Mouse (Mus musculus): Measurements from ENCODE around the gene Cldn6. TPM values are rescaled to one million over a fixed set of nuclear protein-coding genes. Genes with fewer than 3 reads are reported as not detected.
A peak's percentile ranks its signal among the peaks of the same experiment; 100 is the strongest.

The Cldn6 gene
- polyA plus RNA-seq, 1 experiment from 2014 or later: 34.8 TPM

DNA sequence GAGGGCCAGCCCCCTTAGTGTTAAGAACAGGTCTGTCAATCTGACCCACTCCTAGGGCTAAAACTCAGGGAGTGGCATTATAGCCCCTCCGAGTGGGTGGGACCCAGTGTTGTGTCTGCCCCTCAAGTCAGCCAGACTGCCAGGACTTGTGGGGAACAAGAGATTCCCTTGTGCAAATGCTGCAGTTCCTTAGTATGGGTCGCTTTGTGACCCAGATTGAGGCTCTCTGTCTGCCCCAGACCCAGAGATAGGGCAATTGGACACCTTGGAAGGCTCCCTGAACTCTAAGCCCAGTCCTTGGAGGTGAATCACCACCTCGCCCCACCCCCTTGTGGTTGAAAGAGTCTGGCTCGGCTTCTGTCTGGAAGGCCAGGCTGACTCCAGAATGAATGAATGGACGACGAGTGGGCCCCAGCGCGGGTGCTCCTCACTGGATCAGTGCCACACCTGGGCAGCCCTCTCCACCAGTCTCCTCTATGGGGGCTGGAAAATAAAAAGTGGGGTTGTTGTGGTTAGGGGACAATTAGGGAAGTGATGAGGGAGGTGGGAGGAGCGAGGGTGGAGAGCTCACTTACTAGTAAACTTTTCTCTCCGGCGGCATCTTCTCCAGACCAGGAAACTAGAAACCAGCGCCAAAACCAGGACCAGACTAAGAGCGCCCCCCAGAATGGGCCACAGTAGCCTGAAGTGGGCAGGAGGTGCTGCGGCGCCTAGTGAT, 3.3 kb upstream of the Cldn6 start:
- Histone ChIP-seq H3K9me3 (no peaks in the 10 kb centered on the region), H3K9ac (peak overlapping the region; percentile 73; the same call in 1 of the 2 replicates), H3K27me3 (peaks cover 50% of the 10 kb centered on the region), H3K4me2 (peak overlapping the region; percentile 97), H3K4me3 (peak overlapping the region; percentile 58), H3K27ac (0 out of 2 replicates have a peak overlapping the region, but pooled peaks have one; percentile 48), H3K4me1 (peaks cover 40% of the 10 kb centered on the region), H3K36me3 (0 out of 2 replicates have a peak, but pooled peaks cover under 1% of the 10 kb centered on the region)
- 13% methylated on average over 15 of the region's 15 CpGs for WGBS
- ATAC-seq (ENCODE audit: insufficient number of reproducible peaks, insufficient read depth, low FRiP score, low TSS enrichment, low read depth): no peak

DNA sequence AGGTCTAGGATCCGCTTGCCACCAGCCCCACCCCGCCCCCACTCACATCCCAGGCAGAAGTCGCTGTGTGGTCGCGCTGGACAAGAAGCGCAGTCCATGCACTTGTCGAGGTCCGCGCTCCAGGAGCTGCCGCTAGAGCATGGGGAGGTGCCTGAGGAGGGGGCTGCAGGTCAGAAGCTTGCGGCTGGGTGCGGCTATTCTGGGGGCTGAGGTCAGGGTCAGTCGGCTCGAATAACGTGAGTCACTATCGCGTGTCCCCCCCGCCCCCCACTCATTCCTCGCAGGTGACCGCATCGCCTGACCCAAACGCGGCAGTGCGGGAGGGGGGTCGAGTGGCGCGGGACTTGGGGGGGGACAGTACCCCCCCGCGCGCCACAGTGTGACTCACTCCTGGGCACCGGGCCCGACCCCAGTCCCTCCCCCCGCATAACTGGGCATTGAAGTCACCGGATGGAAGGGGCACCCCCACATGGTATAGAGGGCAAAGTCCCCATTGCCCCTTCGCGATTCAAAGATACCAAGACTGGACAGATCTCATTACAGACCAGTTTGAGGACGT, 2.5 kb upstream of the Cldn6 start:
- H3K4me2 ChIP-seq: peak overlapping the region; percentile 97
- peak overlapping the region; percentile 58 for H3K4me3 ChIP-seq
- no peaks in the 10 kb centered on the region for H3K36me3 ChIP-seq
- peaks cover 40% of the 10 kb centered on the region for H3K4me1 ChIP-seq
- H3K27ac ChIP-seq: no peak overlapping the region
- H3K27me3 ChIP-seq: peaks cover 58% of the 10 kb centered on the region
- no peak for ATAC-seq (ENCODE audit: insufficient number of reproducible peaks, insufficient read depth, low FRiP score, low TSS enrichment, low read depth)
- H3K9me3 ChIP-seq: no peaks in the 10 kb centered on the region
- peak overlapping the region; percentile 73 for H3K9ac ChIP-seq
- WGBS: 2% methylated on average over 33 of the region's 37 CpGs

DNA sequence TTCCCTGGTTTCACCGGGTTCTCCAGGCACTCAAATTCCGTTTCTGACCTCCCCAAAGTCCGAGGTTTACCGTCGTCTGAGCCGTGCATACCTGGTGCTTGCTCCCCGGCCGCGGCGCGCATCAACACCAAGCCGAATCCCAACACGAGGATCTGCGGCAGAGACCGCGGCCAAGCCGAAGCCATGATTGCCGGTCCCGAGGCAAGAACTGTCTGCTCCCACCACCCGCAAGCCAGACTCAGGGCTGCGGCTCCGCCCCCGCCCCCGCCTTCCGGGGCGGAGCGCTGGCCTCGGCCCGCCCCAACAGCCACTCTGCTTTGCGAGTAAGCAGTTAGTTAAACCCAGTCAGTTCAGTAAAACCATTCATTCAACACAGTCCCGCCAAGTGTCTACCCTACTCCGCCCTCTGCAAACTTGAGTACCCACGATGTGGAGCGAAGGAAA, 1.8 kb upstream of the Cldn6 start, which contains the start of gene Tnfrsf12a:
TSS of gene Tnfrsf12a (minus strand) at position 233 of the 444 bp plus-strand sequence.
- H3K4me3 ChIP-seq: peak within 1 kb of the TSS; percentile 58
- H3K27ac ChIP-seq: no peak within 1 kb of the TSS; the same call in 1 of the 2 replicates
- H3K9me3 ChIP-seq: no peaks in the 10 kb centered on the region
- peaks cover 65% of the 10 kb centered on the region for H3K27me3 ChIP-seq
- under 1% methylated on average over 34 of the region's 34 CpGs for WGBS
- peak within 1 kb of the TSS; percentile 97 for H3K4me2 ChIP-seq
- ATAC-seq (ENCODE audit: insufficient number of reproducible peaks, insufficient read depth, low FRiP score, low TSS enrichment, low read depth): peak; percentile 50
- no peaks in the 10 kb centered on the region for H3K36me3 ChIP-seq
- peaks cover 40% of the 10 kb centered on the region for H3K4me1 ChIP-seq
- H3K9ac ChIP-seq: peak within 1 kb of the TSS; percentile 73

DNA sequence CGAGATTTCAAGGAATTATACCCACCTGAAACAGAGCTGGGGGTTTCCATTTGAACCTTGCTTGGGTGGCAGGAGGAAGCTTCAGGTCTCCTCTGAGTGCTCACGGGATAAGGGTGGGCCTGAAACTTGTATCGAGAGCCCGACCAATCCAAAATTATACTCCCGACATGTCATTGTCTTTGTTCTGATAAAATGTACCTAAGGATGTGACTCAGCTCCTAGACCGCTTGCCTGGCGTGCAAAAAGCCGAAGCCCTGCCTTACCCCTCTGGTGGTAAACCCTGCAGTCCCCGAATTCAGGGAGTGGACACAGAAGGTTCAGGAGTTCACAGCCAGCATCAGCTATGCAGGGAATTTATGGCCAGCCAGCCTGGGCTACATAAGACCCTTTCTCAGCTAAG, 1.3 kb downstream of the Cldn6 start:
- WGBS: 65% methylated on average over 9 of the region's 9 CpGs
- Histone ChIP-seq H3K4me2 (peak overlapping the region; percentile 51), H3K9me3 (no peaks in the 10 kb centered on the region), H3K27me3 (peaks cover 94% of the 10 kb centered on the region), H3K27ac (no peak overlapping the region), H3K4me3 (peak overlapping the region; percentile 31), H3K36me3 (no peaks in the 10 kb centered on the region), H3K9ac (0 out of 2 replicates have a peak overlapping the region, but pooled peaks have one; percentile 49), H3K4me1 (peaks cover 39% of the 10 kb centered on the region)
- no peak for ATAC-seq (ENCODE audit: insufficient number of reproducible peaks, insufficient read depth, low FRiP score, low TSS enrichment, low read depth)

DNA sequence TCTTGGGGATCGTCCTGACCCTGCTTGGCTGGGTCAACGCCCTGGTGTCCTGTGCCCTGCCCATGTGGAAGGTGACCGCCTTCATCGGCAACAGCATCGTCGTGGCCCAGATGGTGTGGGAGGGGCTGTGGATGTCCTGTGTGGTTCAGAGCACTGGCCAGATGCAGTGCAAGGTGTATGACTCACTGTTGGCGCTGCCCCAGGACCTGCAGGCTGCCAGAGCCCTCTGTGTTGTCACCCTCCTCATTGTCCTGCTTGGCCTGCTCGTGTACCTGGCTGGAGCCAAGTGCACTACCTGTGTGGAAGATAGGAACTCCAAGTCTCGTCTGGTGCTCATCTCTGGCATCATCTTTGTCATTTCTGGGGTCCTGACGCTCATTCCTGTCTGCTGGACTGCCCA, 2.0 kb downstream of the Cldn6 start:
- Histone ChIP-seq H3K9ac (no peak overlapping the region), H3K4me2 (peak overlapping the region; percentile 51), H3K4me1 (peaks cover 32% of the 10 kb centered on the region), H3K4me3 (peak overlapping the region; percentile 31; the same call in 1 of the 2 replicates), H3K27ac (no peak overlapping the region), H3K36me3 (no peaks in the 10 kb centered on the region), H3K9me3 (no peaks in the 10 kb centered on the region), H3K27me3 (peaks cover 87% of the 10 kb centered on the region)
- ATAC-seq (ENCODE audit: insufficient number of reproducible peaks, insufficient read depth, low FRiP score, low TSS enrichment, low read depth): no peak
- 73% methylated on average over 10 of the region's 10 CpGs for WGBS

DNA sequence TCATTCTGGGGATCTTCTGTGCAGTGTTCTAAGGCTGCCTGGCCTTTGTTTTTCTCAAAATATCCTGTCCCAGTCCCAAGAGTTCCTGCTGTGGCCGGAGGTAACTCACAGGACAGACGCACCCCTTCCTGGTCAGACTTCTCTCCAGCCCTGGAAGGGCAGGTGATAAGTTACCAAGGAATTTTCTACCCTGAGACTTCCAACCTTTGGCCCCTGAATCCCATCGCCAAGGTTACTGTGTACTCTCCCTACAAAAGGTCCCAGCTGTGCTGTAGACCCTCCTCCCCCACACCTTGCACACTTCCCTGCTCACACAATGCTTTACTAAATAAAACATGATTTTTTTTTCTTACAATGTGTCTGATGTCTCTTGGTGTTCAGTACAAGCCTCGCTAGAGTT, 3.0 kb downstream of the Cldn6 start:
- no peaks in the 10 kb centered on the region for H3K9me3 ChIP-seq
- peak overlapping the region; percentile 30; the same call in 1 of the 2 replicates for H3K4me3 ChIP-seq
- H3K4me2 ChIP-seq: peak overlapping the region; percentile 47
- H3K9ac ChIP-seq: no peak overlapping the region
- WGBS: 59% methylated on average over 4 of the region's 4 CpGs
- no peak overlapping the region for H3K27ac ChIP-seq
- no peaks in the 10 kb centered on the region for H3K36me3 ChIP-seq
- no peak for ATAC-seq (ENCODE audit: insufficient number of reproducible peaks, insufficient read depth, low FRiP score, low TSS enrichment, low read depth)
- peaks cover 24% of the 10 kb centered on the region for H3K4me1 ChIP-seq
- H3K27me3 ChIP-seq: peaks cover 78% of the 10 kb centered on the region

- peak overlapping the region; percentile 46; the same call in 1 of the 2 replicates for H3K9ac ChIP-seq
- peaks cover 22% of the 10 kb centered on the region for H3K4me1 ChIP-seq
- peak overlapping the region; percentile 30 for H3K4me3 ChIP-seq
- no peaks in the 10 kb centered on the region for H3K9me3 ChIP-seq
- peak overlapping the region; percentile 47 for H3K4me2 ChIP-seq
- peaks cover 77% of the 10 kb centered on the region for H3K27me3 ChIP-seq
- H3K27ac ChIP-seq: no peak overlapping the region
- no peak for ATAC-seq (ENCODE audit: insufficient number of reproducible peaks, insufficient read depth, low FRiP score, low TSS enrichment, low read depth)
- WGBS: 55% methylated on average over 3 of the region's 3 CpGs
- H3K36me3 ChIP-seq: no peaks in the 10 kb centered on the region
Observed at GRCm38 (mm10) chr17:23682530-23682929, 3.5 kb downstream of the Cldn6 start.

- no peak for ATAC-seq (ENCODE audit: insufficient number of reproducible peaks, insufficient read depth, low FRiP score, low TSS enrichment, low read depth)
- Histone ChIP-seq H3K27me3 (peaks cover 71% of the 10 kb centered on the region), H3K36me3 (no peaks in the 10 kb centered on the region), H3K9me3 (no peaks in the 10 kb centered on the region), H3K9ac (peak overlapping the region; percentile 46), H3K4me2 (peak overlapping the region; percentile 47), H3K4me1 (peaks cover 19% of the 10 kb centered on the region), H3K4me3 (peak overlapping the region; percentile 30), H3K27ac (peak overlapping the region; percentile 36)
- WGBS: 13% methylated on average over 15 of the region's 15 CpGs
Observed at GRCm38 (mm10) chr17:23683226-23683625, 4.2 kb downstream of the Cldn6 start.

DNA sequence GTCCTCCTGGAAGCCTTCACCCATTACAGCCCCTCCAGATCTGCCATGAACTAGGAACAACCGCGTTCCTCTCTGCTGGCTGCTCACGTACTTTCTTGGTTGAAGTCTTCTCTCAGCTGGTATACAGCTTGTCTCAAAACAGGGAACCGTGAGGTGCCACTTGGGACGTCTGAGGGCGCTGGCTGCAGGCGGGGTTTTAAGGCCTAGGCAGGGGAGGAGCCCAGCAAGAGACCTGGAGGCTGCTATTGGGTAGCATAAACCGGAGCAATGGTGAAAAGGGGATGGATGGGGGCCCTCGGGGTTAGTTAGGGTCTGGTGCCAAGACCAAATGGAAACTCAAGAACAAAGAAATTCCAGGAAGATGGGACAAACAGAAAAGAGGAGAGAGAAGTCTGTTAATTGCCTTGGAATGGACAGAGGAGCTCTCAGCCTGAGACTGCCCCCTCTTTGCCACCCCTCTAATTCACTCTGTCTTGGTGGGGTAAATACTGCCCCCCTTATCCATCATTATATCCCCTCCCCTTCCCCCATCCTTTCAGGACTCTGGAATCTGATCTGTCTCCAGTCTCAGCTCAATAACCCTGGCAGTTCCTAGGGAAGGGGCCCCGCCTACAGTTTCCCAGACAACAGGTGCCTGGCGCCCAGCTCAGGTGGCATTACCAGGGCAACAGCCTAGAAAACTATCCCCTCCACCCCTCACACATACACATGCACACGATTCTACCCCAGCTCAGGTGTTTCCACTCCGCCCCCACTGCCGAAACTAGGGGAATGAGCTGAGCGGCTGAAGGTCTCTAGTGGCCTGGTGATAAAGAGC, 5.0 kb downstream of the Cldn6 start, which contains the start of gene Cldn9:
TSS of gene Cldn9 (minus strand) at position 171 of the 817 bp plus-strand sequence.
- 8% methylated on average over 15 of the region's 15 CpGs for WGBS
- peak; percentile 87 for ATAC-seq (ENCODE audit: insufficient number of reproducible peaks, insufficient read depth, low FRiP score, low TSS enrichment, low read depth)
- H3K9me3 ChIP-seq: no peaks in the 10 kb centered on the region
- H3K27ac ChIP-seq: peak within 1 kb of the TSS; percentile 44
- peaks cover 62% of the 10 kb centered on the region for H3K27me3 ChIP-seq
- peaks cover 19% of the 10 kb centered on the region for H3K4me1 ChIP-seq
- H3K4me3 ChIP-seq: peak within 1 kb of the TSS; percentile 30
- H3K9ac ChIP-seq: peak within 1 kb of the TSS; percentile 46
- no peaks in the 10 kb centered on the region for H3K36me3 ChIP-seq
- H3K4me2 ChIP-seq: peak within 1 kb of the TSS; percentile 47

- Histone ChIP-seq H3K9me3 (no peaks in the 10 kb centered on the region), H3K4me2 (no peak overlapping the region), H3K27ac (no peak overlapping the region), H3K27me3 (peaks cover 25% of the 10 kb centered on the region), H3K36me3 (no peaks in the 10 kb centered on the region), H3K4me3 (no peak overlapping the region), H3K4me1 (peaks cover 4% of the 10 kb centered on the region; the same call in 1 of the 2 replicates), H3K9ac (no peak overlapping the region)
- ATAC-seq (ENCODE audit: insufficient number of reproducible peaks, insufficient read depth, low FRiP score, low TSS enrichment, low read depth): no peak
- WGBS: 55% methylated on average over 1 of the region's 1 CpGs
Observed at GRCm38 (mm10) chr17:23694491-23694890, 15.4 kb downstream of the Cldn6 start.

DNA sequence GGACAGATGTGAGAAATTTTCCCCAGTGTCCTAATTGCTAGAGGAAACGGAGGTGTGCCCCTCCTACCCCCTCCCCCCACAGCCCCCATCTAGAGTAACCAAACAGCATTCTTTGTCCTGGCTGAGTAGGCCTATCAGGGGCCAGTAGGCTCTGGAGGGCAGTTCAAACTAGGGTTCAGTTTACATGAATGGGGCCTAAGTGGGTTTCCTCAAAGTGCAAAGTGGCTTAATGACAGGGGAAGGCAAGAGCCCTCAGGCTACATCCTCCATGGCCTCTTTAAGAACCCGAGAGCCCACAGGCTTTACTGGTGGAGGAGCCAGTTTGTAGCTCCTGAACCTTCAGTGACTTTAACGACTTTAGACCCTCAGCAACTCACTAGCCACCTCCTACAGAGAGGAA, 16.8 kb downstream of the Cldn6 start:
- WGBS: 4% methylated on average over 3 of the region's 3 CpGs
- ATAC-seq (ENCODE audit: insufficient number of reproducible peaks, insufficient read depth, low FRiP score, low TSS enrichment, low read depth): no peak

More for the DNA sequence above, 16.8 kb downstream of the Cldn6 start:
- Histone ChIP-seq H3K27me3 (peaks cover 38% of the 10 kb centered on the region), H3K4me2 (no peak overlapping the region), H3K27ac (no peak overlapping the region), H3K9me3 (no peaks in the 10 kb centered on the region), H3K9ac (no peak overlapping the region), H3K4me3 (no peak overlapping the region), H3K4me1 (peaks cover 7% of the 10 kb centered on the region; the same call in 1 of the 2 replicates), H3K36me3 (no peaks in the 10 kb centered on the region)

Data from embryonic facial prominence, embryonic 13.5 days (tissue).